ENCODE assay signal across 15 mouse cellular contexts in the genomic region with DNA sequence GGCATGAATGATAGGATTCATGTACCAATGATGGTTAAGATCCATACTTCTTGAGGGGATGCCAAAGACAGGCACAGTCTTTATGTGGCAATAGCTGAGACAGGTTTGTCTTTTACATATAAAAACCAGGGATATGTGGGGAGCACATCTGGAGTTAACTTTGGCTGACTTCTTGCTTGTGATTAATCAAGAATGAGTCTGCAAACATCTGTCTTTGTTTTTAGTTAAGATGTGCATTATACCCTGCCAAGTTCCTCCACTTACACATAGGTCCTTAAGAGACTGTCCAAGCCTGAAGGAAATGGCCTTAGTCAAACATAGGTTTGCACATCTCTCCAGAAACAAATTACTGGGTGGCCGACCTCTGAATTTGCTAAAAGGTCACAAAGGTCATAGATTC.
"Had no signal": no experiment of that assay in that cellular context is flagged by ENCODE, and none has a peak within 500 bp of the region (broad histone marks: within the 10 kb centered on the region; RNA-seq: fewer than 3 reads in every experiment).

No protein-coding gene starts in this region.

- H3K27me3 ChIP-seq: megakaryocyte, embryonic 14.5 days; midbrain, embryonic 13.5 days; midbrain, embryonic 15.5 days; neural tube, embryonic 12.5 days had no signal

- H3K9me3 ChIP-seq: megakaryocyte, embryonic 14.5 days; midbrain, embryonic 13.5 days; midbrain, embryonic 15.5 days; neural tube, embryonic 12.5 days had no signal

- H3K9ac ChIP-seq: liver, postnatal 0 days; midbrain, embryonic 13.5 days; midbrain, embryonic 15.5 days; neural tube, embryonic 12.5 days had no signal

- H3K27ac ChIP-seq: macrophage; midbrain, embryonic 13.5 days; midbrain, embryonic 15.5 days; neural tube, embryonic 12.5 days had no signal

- H3K36me3 ChIP-seq: midbrain, embryonic 13.5 days; midbrain, embryonic 15.5 days; neural tube, embryonic 12.5 days had no signal

- ATAC-seq: liver, postnatal 0 days; midbrain, embryonic 13.5 days; midbrain, embryonic 15.5 days had no signal

- DNase-seq: liver, postnatal 0 days; lung, adult 2 months; lung, postnatal 14 days; lung, postnatal 36 days; right cerebral cortex, postnatal 14 days; spleen, adult 18-20 months; thymus, adult 18-20 months; thymus, postnatal 25 days; thymus, postnatal 4 days had no signal

- H3K4me3 ChIP-seq: megakaryocyte, embryonic 14.5 days; midbrain, embryonic 13.5 days; midbrain, embryonic 15.5 days; neural tube, embryonic 12.5 days had no signal

- H3K4me1 ChIP-seq: midbrain, embryonic 13.5 days; midbrain, embryonic 15.5 days; neural tube, embryonic 12.5 days had no signal

- H3K4me2 ChIP-seq: midbrain, embryonic 11.5 days; midbrain, embryonic 13.5 days; midbrain, embryonic 15.5 days; neural tube, embryonic 12.5 days had no signal
